Mouse (Mus musculus) monocyte, adult 5-6 weeks (primary cell): Measurements from ENCODE around the gene Zdhhc8. TPM values are rescaled to one million over a fixed set of nuclear protein-coding genes. Genes with fewer than 3 reads are reported as not detected.

ENCODE experiments used
- ATAC-seq: fragments of 153-309, 156-312 bp; replicated peaks from 2 replicates; pipeline ENCODE4 v1.8.0; 2017; ENCODE audit warnings: mild to moderate bottlenecking; ENCODE audit not compliant: low TSS enrichment, insufficient number of reproducible peaks, severe bottlenecking, poor library complexity, low FRiP score
- total RNA-seq: library from RNA; stranded (forward); fragments of 200-1000, 200-491, 200-594 nt; gene quantifications from 3 replicates; pipeline ENCODE4 v1.2.3, GENCODE M21; 2017

Zdhhc8 gene
- total RNA-seq, 1 experiment from 2014 or later, result 0.76 TPM

- ATAC-seq, result no peak
Observed at GRCm38 (mm10) chr16:18175817-18176541, 59.0 kb downstream of the Zdhhc8 start.

- no peak for ATAC-seq
Observed at GRCm38 (mm10) chr16:18173788-18174187, 61.1 kb downstream of the Zdhhc8 start.

GRCm38 (mm10) chr16:18173231-18173630, 61.7 kb downstream of the Zdhhc8 start:
- no peak for ATAC-seq

GRCm38 (mm10) chr16:18172266-18172855, 62.6 kb downstream of the Zdhhc8 start:
- ATAC-seq, result no peak

Other genes with a start within 250 kb of the Zdhhc8 start
- gene Dgcr6, start 182.3 kb downstream of the Zdhhc8 start, total RNA-seq, result 0.67 to 3.5 TPM (median 1.3 TPM) in 3 replicates
- gene Prodh, start 144.9 kb downstream of the Zdhhc8 start, total RNA-seq, result 6.4 to 11.0 TPM (median 7.1 TPM) in 3 replicates
- gene Rtn4r, start 107.5 kb downstream of the Zdhhc8 start, total RNA-seq, result 0.38 TPM in 1 of 3 replicates, not detected in the others
- not detected in 3 replicates for gene Ccdc188, start 17.3 kb downstream of the Zdhhc8 start, total RNA-seq
- gene Trmt2a, start 13.5 kb upstream of the Zdhhc8 start, total RNA-seq, result 78.5 to 79.6 TPM (median 79.2 TPM) in 3 replicates
- 90.8 to 134 TPM (median 92.1 TPM) in 3 replicates for gene Ranbp1, start 13.6 kb upstream of the Zdhhc8 start, total RNA-seq
- gene Gm49776, start 23.2 kb upstream of the Zdhhc8 start, total RNA-seq, result 4.2 TPM in 1 of 3 replicates, not detected in the others
- 33.6 to 45.3 TPM (median 37.4 TPM) in 3 replicates for gene Dgcr8, start 54.1 kb upstream of the Zdhhc8 start, total RNA-seq
- 15.3 to 37.3 TPM (median 31.7 TPM) in 3 replicates for gene Tango2, start 113.0 kb upstream of the Zdhhc8 start, total RNA-seq
- 1.4 to 2.2 TPM (median 1.7 TPM) in 3 replicates for gene Arvcf, start 113.0 kb upstream of the Zdhhc8 start, total RNA-seq
- 9.3 to 21.9 TPM (median 18.1 TPM) in 3 replicates for gene Txnrd2, start 191.2 kb upstream of the Zdhhc8 start, total RNA-seq
- gene Comt, start 191.7 kb upstream of the Zdhhc8 start, total RNA-seq, result 11.3 to 19.0 TPM (median 15.8 TPM) in 3 replicates